Mouse (Mus musculus) lung, embryonic 16.5 days (tissue): ENCODE data around the gene Lrriq1. TPM values are rescaled to one million over a fixed set of nuclear protein-coding genes. Genes with fewer than 3 reads are reported as not detected.

ENCODE experiments used
- ATAC-seq: fragments of 200-750 bp; cut with Nextera tagmentation; 2 replicates; pipeline ENCODE4 v1.8.0; 2017; ENCODE audit warnings: low read depth, mild to moderate bottlenecking, moderate library complexity
- H3K27ac ChIP-seq: fragments of 300-500 bp; sonication (generic); 2 replicates; pipeline ENCODE4 v1.5.1; 2014; ENCODE audit warnings: mild to moderate bottlenecking, control low read depth, low read length
- H3K27me3 ChIP-seq: fragments of 300-500 bp; sonication (generic); 2 replicates; pipeline ENCODE4 v1.6.1; 2014; ENCODE audit warnings: low read depth, low read length, mixed read lengths; ENCODE audit not compliant: control insufficient read depth, insufficient read depth
- H3K36me3 ChIP-seq: fragments of 300-500 bp; sonication (generic); 2 replicates; pipeline ENCODE4 v1.6.1; 2014; ENCODE audit warnings: low read length; ENCODE audit not compliant: control insufficient read depth, insufficient read depth
- H3K4me1 ChIP-seq: fragments of 300-500 bp; sonication (generic); replicated peaks from 2 replicates; pipeline ENCODE4 v1.6.1; 2014; ENCODE audit warnings: low read length, mixed read lengths; ENCODE audit not compliant: control insufficient read depth, insufficient read depth
- H3K4me2 ChIP-seq: fragments of 300-500 bp; sonication (generic); 2 replicates; pipeline ENCODE4 v1.6.1; 2014; ENCODE audit warnings: low read depth, low read length, control low read depth
- H3K4me3 ChIP-seq: fragments of 300-500 bp; sonication (generic); 2 replicates; pipeline ENCODE4 v1.5.1; 2014; ENCODE audit warnings: mild to moderate bottlenecking, low read length, control low read depth
- H3K9ac ChIP-seq: fragments of 300-500 bp; sonication (generic); 2 replicates; pipeline ENCODE4 v1.6.1; 2014; ENCODE audit warnings: low read length, control low read depth
- H3K9me3 ChIP-seq: fragments of 300-500 bp; sonication (generic); 2 replicates; pipeline ENCODE4 v1.6.1; 2016; ENCODE audit warnings: low read length; ENCODE audit not compliant: control insufficient read depth
- WGBS: fragments of 180-500 bp; shearing (Covaris S2); extraction: QIAGEN DNeasy Blood & Tissue Kit; methylation state at CpG from one replicate; pipeline ENCODE4 v1.1.7; 2014; 5-methylcytosine and 5-hydroxymethylcytosine counted together
- polyA plus RNA-seq: library from polyadenylated mRNA; unstranded; fragments of >200 nt; fragmentation: Nextera tagmentation; extraction: Ambion mirVana; gene quantifications from 2 replicates; pipeline ENCODE4 v1.2.1, GENCODE M21; 2015

Lrriq1 gene
- polyA plus RNA-seq, 1 experiment from 2014 or later: 2.8 TPM

DNA sequence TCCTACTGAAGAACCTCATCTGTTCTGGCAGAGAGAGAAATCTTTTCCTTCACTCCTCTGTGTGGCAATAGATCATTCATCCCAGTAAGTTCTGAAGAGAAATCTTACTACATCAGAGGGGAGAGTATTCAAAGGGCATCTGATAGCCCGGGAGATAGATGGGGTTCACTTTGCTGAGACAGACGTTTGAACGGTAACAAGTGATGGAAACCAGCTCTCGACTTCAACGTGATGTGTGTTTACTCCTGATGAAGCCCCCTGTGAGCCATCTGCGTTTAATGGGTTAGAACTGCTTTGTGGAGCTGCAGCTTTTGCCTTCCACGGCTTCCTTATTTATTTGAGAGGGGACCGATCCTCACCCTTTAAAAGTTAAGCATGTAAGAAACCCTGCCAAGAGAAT is 235.2 kb downstream of the Lrriq1 start:
- no peaks in the 10 kb centered on the region for H3K36me3 ChIP-seq
- H3K4me1 ChIP-seq: no peaks in the 10 kb centered on the region
- H3K9ac ChIP-seq: no peak overlapping the region
- H3K9me3 ChIP-seq: no peaks in the 10 kb centered on the region
- H3K4me3 ChIP-seq: no peak overlapping the region
- no peak overlapping the region for H3K4me2 ChIP-seq
- H3K27me3 ChIP-seq: no peaks in the 10 kb centered on the region
- H3K27ac ChIP-seq: no peak overlapping the region
- ATAC-seq: no peak
- 6% methylated on average over 8 of the region's 8 CpGs for WGBS

DNA sequence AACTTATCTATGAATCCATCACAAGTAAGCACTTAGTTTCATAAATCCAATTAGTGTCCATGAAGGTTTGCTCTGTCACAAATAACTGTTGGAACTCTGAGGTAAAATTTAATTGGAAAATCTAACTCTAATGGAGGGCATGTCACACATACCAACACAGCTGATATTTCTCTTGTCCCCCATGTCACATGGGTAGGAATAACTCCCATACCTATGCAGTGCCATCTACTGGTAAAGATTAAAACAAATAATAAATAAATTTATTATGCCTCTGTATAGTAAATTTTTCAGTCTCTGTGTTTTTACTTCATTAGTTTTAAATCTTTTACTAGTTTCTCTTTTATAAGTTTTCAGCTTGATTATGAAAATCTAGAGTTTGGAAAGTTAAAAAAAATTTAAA is 236.5 kb downstream of the Lrriq1 start:
- no peaks in the 10 kb centered on the region for H3K36me3 ChIP-seq
- no peaks in the 10 kb centered on the region for H3K27me3 ChIP-seq
- no peak overlapping the region for H3K9ac ChIP-seq
- H3K9me3 ChIP-seq: no peaks in the 10 kb centered on the region
- no peak overlapping the region for H3K4me2 ChIP-seq
- H3K27ac ChIP-seq: no peak overlapping the region
- ATAC-seq: no peak
- H3K4me1 ChIP-seq: no peaks in the 10 kb centered on the region
- H3K4me3 ChIP-seq: no peak overlapping the region

Other genes starting within 250 kb of the Lrriq1 start
- 0.26 and 0.44 TPM in 2 replicates for gene Alx1, start 206.1 kb downstream of the Lrriq1 start, polyA plus RNA-seq
- gene Slc6a15, start 131.5 kb upstream of the Lrriq1 start, polyA plus RNA-seq: 0.72 and 0.80 TPM in 2 replicates